Mouse (Mus musculus): Measurements from ENCODE around the gene Adgrb2. TPM values are rescaled to one million over a fixed set of nuclear protein-coding genes. Genes with fewer than 3 reads are reported as not detected.
A peak's percentile ranks its signal among the peaks of the same experiment; 100 is the strongest.

Gene Adgrb2
- total and polyA plus RNA-seq, 3 experiments, result 0.08 TPM; not detected in 2

- Histone ChIP-seq H3K9ac (ENCODE audit: insufficient read depth, low read depth) (no peak overlapping the region), H3K4me3 (replicated peaks in 1 of 3; ENCODE audit: low read depth in 2 of 3, low read length in 2 of 3, poor library complexity in 1 of 3) (no peak overlapping the region), H3K9me3 (replicated peaks; ENCODE audit: low read length) (no peaks in the 10 kb centered on the region), H3K36me3 (replicated peaks in 1 of 2; ENCODE audit: control insufficient read depth in 1 of 2, insufficient read depth in 1 of 2, low read length in 1 of 2) (no peaks in the 10 kb centered on the region), H3K4me2 (ENCODE audit: insufficient read depth, low read depth, poor library complexity, severe bottlenecking) (no peak overlapping the region), H3K4me1 (ENCODE audit: control insufficient read depth in 1 of 2, insufficient read depth in 2 of 2) (no peaks in the 10 kb centered on the region; a peak in 1 of 4 replicates), H3K27ac (ENCODE audit: insufficient read depth, low read depth) (no peak overlapping the region), H3K79me2 (replicated peaks; ENCODE audit: control insufficient read depth, extremely low read depth, insufficient read depth, poor library complexity, severe bottlenecking) (no peaks in the 10 kb centered on the region), H3K27me3 (replicated peaks) (peaks cover 97% of the 10 kb centered on the region)
- dilution Hi-C loops (cut with MboI; ENCODE audit: extremely low pct_ligation_motif_present, extremely low pct_unique_long_range_greater_than_20kb, low sequenced_read_pairs), result no loop called here
- TF ChIP-seq HCFC1 (IDR thresholded peaks at IDR 0.05; ENCODE audit: low read depth, low read length), result no peak
- TF ChIP-seq JUND (conservative IDR thresholded peaks at IDR 0.05; ENCODE audit: low read depth, low read length), result no peak
- TF ChIP-seq CTCF (conservative IDR thresholded peaks at IDR 0.05 in 1 of 2, IDR thresholded peaks at IDR 0.05 in 1 of 2; ENCODE audit: low read depth in 2 of 2, low read length in 2 of 2), result peak; percentile 26 to 67; a peak in 2 of 4 replicates
- TF ChIP-seq RAD21 (IDR thresholded peaks at IDR 0.05; ENCODE audit: low read depth, low read length), result peak; percentile 43
- no peak for TF ChIP-seq MEF2A (IDR thresholded peaks at IDR 0.05; ENCODE audit: borderline replicate concordance, low read depth, low read length)
- no peak for TF ChIP-seq EP300 (IDR thresholded peaks at IDR 0.05; ENCODE audit: low read length)
- peak; percentile 67 for TF ChIP-seq SMC3 (IDR thresholded peaks at IDR 0.05; ENCODE audit: low read depth, low read length)
- TF ChIP-seq USF2 (conservative IDR thresholded peaks at IDR 0.05; ENCODE audit: low read depth, low read length), result no peak
- TF ChIP-seq PAX5 (IDR thresholded peaks at IDR 0.05; ENCODE audit: low read length), result no peak
- DNase-seq (ENCODE audit: extremely low read depth), result peak; percentile 38
- in situ Hi-C loops (cut with MboI; ENCODE audit: low pct_ligation_motif_present, low pct_unique_long_range_greater_than_20kb, low sequenced_read_pairs), result no loop called here
Observed at GRCm38 (mm10) chr4:129996015-129996414, 11.3 kb downstream of the Adgrb2 start.

GRCm38 (mm10) chr4:129998124-129998523 is 13.5 kb downstream of the Adgrb2 start:
- Histone ChIP-seq H3K4me3 (replicated peaks in 1 of 3; ENCODE audit: low read depth in 2 of 3, low read length in 2 of 3, poor library complexity in 1 of 3) (no peak overlapping the region), H3K4me1 (ENCODE audit: control insufficient read depth in 1 of 2, insufficient read depth in 2 of 2) (no peaks in the 10 kb centered on the region; a peak in 1 of 4 replicates), H3K27me3 (replicated peaks) (peaks cover 91% of the 10 kb centered on the region), H3K9me3 (replicated peaks; ENCODE audit: low read length) (no peaks in the 10 kb centered on the region), H3K79me2 (replicated peaks; ENCODE audit: control insufficient read depth, extremely low read depth, insufficient read depth, poor library complexity, severe bottlenecking) (no peaks in the 10 kb centered on the region), H3K36me3 (replicated peaks in 1 of 2; ENCODE audit: control insufficient read depth in 1 of 2, insufficient read depth in 1 of 2, low read length in 1 of 2) (no peaks in the 10 kb centered on the region), H3K4me2 (ENCODE audit: insufficient read depth, low read depth, poor library complexity, severe bottlenecking) (no peak overlapping the region), H3K9ac (ENCODE audit: insufficient read depth, low read depth) (no peak overlapping the region), H3K27ac (ENCODE audit: insufficient read depth, low read depth) (no peak overlapping the region)
- dilution Hi-C loops (cut with MboI; ENCODE audit: extremely low pct_ligation_motif_present, extremely low pct_unique_long_range_greater_than_20kb, low sequenced_read_pairs) (no loop called here), in situ Hi-C loops (cut with MboI; ENCODE audit: low pct_ligation_motif_present, low pct_unique_long_range_greater_than_20kb, low sequenced_read_pairs) (no loop called here)
- no peak for DNase-seq (ENCODE audit: extremely low read depth)
- no peak for TF ChIP-seq EP300 (IDR thresholded peaks at IDR 0.05; ENCODE audit: low read length)
- TF ChIP-seq TBP (conservative IDR thresholded peaks at IDR 0.05; ENCODE audit: low read depth, low read length), result no peak
- TF ChIP-seq GABPA (IDR thresholded peaks at IDR 0.05; ENCODE audit: insufficient replicate concordance, low read depth, low read length), result no peak
- no peak for TF ChIP-seq UBTF (IDR thresholded peaks at IDR 0.05; ENCODE audit: low read depth, low read length)
- TF ChIP-seq ZMIZ1 (IDR thresholded peaks at IDR 0.05; ENCODE audit: low read depth, low read length), result no peak
- no peak for TF ChIP-seq JUND (conservative IDR thresholded peaks at IDR 0.05; ENCODE audit: low read depth, low read length)
- no peak for TF ChIP-seq ZC3H11A (IDR thresholded peaks at IDR 0.05; ENCODE audit: low read depth, low read length)
- no peak for TF ChIP-seq ETS1 (conservative IDR thresholded peaks at IDR 0.05; ENCODE audit: low read depth, low read length)
- no peak for TF ChIP-seq HCFC1 (IDR thresholded peaks at IDR 0.05; ENCODE audit: low read depth, low read length)

Data from CH12.LX (cell line).